Mouse (Mus musculus) limb, embryonic 14.5 days (tissue): ENCODE measurements around the gene Ephb1. TPM values are rescaled to one million over a fixed set of nuclear protein-coding genes. Genes with fewer than 3 reads are reported as not detected.

Source experiments
- ATAC-seq: fragments of 200-750 bp; cut with Nextera tagmentation; 2 replicates; pipeline ENCODE4 v1.8.0; 2017; ENCODE audit warnings: low read depth, moderate number of reproducible peaks, moderate TSS enrichment; ENCODE audit not compliant: low FRiP score
- DNase-seq: peaks from one replicate; pipeline ENCODE4 v3.0.0-alpha.2; 2015; ENCODE audit warnings: low spot score
- H3K27ac ChIP-seq: fragments of 300-500 bp; sonication (generic); replicated peaks from 2 replicates; pipeline ENCODE4 v1.5.1; 2014; ENCODE audit warnings: low read depth, mild to moderate bottlenecking, low read length, moderate library complexity, mixed read lengths
- H3K27me3 ChIP-seq: fragments of 300-500 bp; sonication (generic); 2 replicates; pipeline ENCODE4 v1.6.1; 2014; ENCODE audit warnings: low read length, mixed read lengths; ENCODE audit not compliant: control insufficient read depth, insufficient read depth
- H3K36me3 ChIP-seq: fragments of 300-500 bp; sonication (generic); 2 replicates; pipeline ENCODE4 v1.6.1; 2014; ENCODE audit warnings: mild to moderate bottlenecking, low read length, moderate library complexity, mixed read lengths; ENCODE audit not compliant: control insufficient read depth, insufficient read depth
- H3K4me1 ChIP-seq: fragments of 300-500 bp; sonication (generic); 2 replicates; pipeline ENCODE4 v1.6.1; 2014; ENCODE audit warnings: antibody characterized with exemption, low read length, mixed read lengths; ENCODE audit not compliant: control insufficient read depth, insufficient read depth
- H3K4me2 ChIP-seq: fragments of 300-500 bp; sonication (generic); replicated peaks from 2 replicates; pipeline ENCODE4 v1.6.1; 2014; ENCODE audit warnings: low read depth, mild to moderate bottlenecking, low read length, moderate library complexity; ENCODE audit not compliant: severe bottlenecking
- H3K4me3 ChIP-seq: fragments of 300-500 bp; sonication (generic); replicated peaks from 2 replicates; pipeline ENCODE4 v1.5.1; 2014; ENCODE audit warnings: low read length
- H3K9ac ChIP-seq: fragments of 300-500 bp; sonication (generic); 2 replicates; pipeline ENCODE4 v1.6.1; 2014; ENCODE audit warnings: mild to moderate bottlenecking, low read depth, low read length, moderate library complexity; ENCODE audit not compliant: severe bottlenecking
- H3K9me3 ChIP-seq: fragments of 300-500 bp; sonication (generic); 2 replicates; pipeline ENCODE4 v1.6.1; 2016; ENCODE audit warnings: low read length; ENCODE audit not compliant: control insufficient read depth
- POLR2A ChIP-seq: fragments of 200-500 bp; IDR thresholded peaks from 2 replicates; pipeline ENCODE4 v1.8.0; 2012; ENCODE audit warnings: inconsistent platforms, mild to moderate bottlenecking, moderate library complexity, borderline replicate concordance; ENCODE audit not compliant: insufficient read depth, insufficient read length; ENCODE audit errors: extremely low read depth
- WGBS: fragments of 180-500 bp; shearing (Covaris S2); extraction: QIAGEN DNeasy Blood & Tissue Kit; methylation state at CpG from one replicate; pipeline ENCODE4 v1.1.7; 2014; 5-methylcytosine and 5-hydroxymethylcytosine counted together
- polyA plus RNA-seq, 2 experiments: library from polyadenylated mRNA; depleted of rRNA in 1 of 2; stranded (reverse) in 1 of 2; unstranded in 1 of 2; fragments of >200 nt; fragmentation: Nextera tagmentation in 1 of 2; extraction: Ambion mirVana in 1 of 2; gene quantifications; 2 replicates each; pipeline versions ENCODE4 v1.2.1 to v1.2.3; 2012 to 2014

The Ephb1 gene
- polyA plus RNA-seq, 2 experiments = 4.1 TPM

GRCm38 (mm10) chr9:102033231-102033630 is 321.3 kb downstream of the Ephb1 start:
- no peak overlapping the region for H3K4me3 ChIP-seq
- no peak overlapping the region for H3K9ac ChIP-seq
- no peak overlapping the region for H3K4me2 ChIP-seq
- no peak for DNase-seq
- no peak for TF ChIP-seq POLR2A
- H3K27ac ChIP-seq = no peak overlapping the region
- no peak for ATAC-seq
- no peaks in the 10 kb centered on the region for H3K4me1 ChIP-seq
- WGBS = 75% methylated on average over 5 of the region's 5 CpGs
- no peaks in the 10 kb centered on the region for H3K9me3 ChIP-seq
- H3K36me3 ChIP-seq = no peaks in the 10 kb centered on the region
- H3K27me3 ChIP-seq = no peaks in the 10 kb centered on the region

- H3K4me2 ChIP-seq = no peak overlapping the region
- no peak overlapping the region for H3K9ac ChIP-seq
- no peak for DNase-seq
- no peak for TF ChIP-seq POLR2A
- H3K36me3 ChIP-seq = no peaks in the 10 kb centered on the region
- no peak for ATAC-seq
- 74% methylated on average over 8 of the region's 8 CpGs for WGBS
- H3K4me3 ChIP-seq = no peak overlapping the region
- no peaks in the 10 kb centered on the region for H3K9me3 ChIP-seq
- no peaks in the 10 kb centered on the region for H3K27me3 ChIP-seq
- H3K4me1 ChIP-seq = no peaks in the 10 kb centered on the region
- no peak overlapping the region for H3K27ac ChIP-seq
Observed at GRCm38 (mm10) chr9:102032376-102032775, 322.1 kb downstream of the Ephb1 start.

- H3K9me3 ChIP-seq = no peaks in the 10 kb centered on the region
- TF ChIP-seq POLR2A = no peak
- ATAC-seq (no peak), DNase-seq (no peak)
- no peaks in the 10 kb centered on the region for H3K27me3 ChIP-seq
- H3K4me1 ChIP-seq = no peaks in the 10 kb centered on the region
- H3K9ac ChIP-seq = no peak overlapping the region
- H3K4me2 ChIP-seq = no peak overlapping the region
- 76% methylated on average over 7 of the region's 7 CpGs for WGBS
- H3K36me3 ChIP-seq = no peaks in the 10 kb centered on the region
- H3K4me3 ChIP-seq = no peak overlapping the region
- no peak overlapping the region for H3K27ac ChIP-seq
Observed at GRCm38 (mm10) chr9:102029661-102030060, 324.8 kb downstream of the Ephb1 start.

- H3K27ac ChIP-seq = no peak overlapping the region
- H3K4me2 ChIP-seq = no peak overlapping the region
- ATAC-seq (no peak), DNase-seq (no peak)
- H3K27me3 ChIP-seq = no peaks in the 10 kb centered on the region
- H3K4me1 ChIP-seq = no peaks in the 10 kb centered on the region
- no peak for TF ChIP-seq POLR2A
- H3K9ac ChIP-seq = no peak overlapping the region
- no peaks in the 10 kb centered on the region for H3K9me3 ChIP-seq
- 70% methylated on average over 2 of the region's 2 CpGs for WGBS
- no peaks in the 10 kb centered on the region for H3K36me3 ChIP-seq
- no peak overlapping the region for H3K4me3 ChIP-seq
Observed at GRCm38 (mm10) chr9:102026136-102026535, 328.4 kb downstream of the Ephb1 start.

GRCm38 (mm10) chr9:102025141-102025540 is 329.4 kb downstream of the Ephb1 start:
- no peaks in the 10 kb centered on the region for H3K27me3 ChIP-seq
- H3K4me3 ChIP-seq = no peak overlapping the region
- H3K9ac ChIP-seq = no peak overlapping the region
- no peaks in the 10 kb centered on the region for H3K4me1 ChIP-seq
- DNase-seq (no peak), ATAC-seq (no peak)
- no peak overlapping the region for H3K27ac ChIP-seq
- H3K4me2 ChIP-seq = no peak overlapping the region
- H3K36me3 ChIP-seq = no peaks in the 10 kb centered on the region
- no peaks in the 10 kb centered on the region for H3K9me3 ChIP-seq
- TF ChIP-seq POLR2A = no peak
- WGBS = 82% methylated on average over 6 of the region's 6 CpGs

GRCm38 (mm10) chr9:102015516-102015915 is 339.0 kb downstream of the Ephb1 start:
- Histone ChIP-seq H3K27me3 (no peaks in the 10 kb centered on the region), H3K36me3 (no peaks in the 10 kb centered on the region), H3K9ac (no peak overlapping the region), H3K27ac (no peak overlapping the region), H3K4me3 (no peak overlapping the region), H3K4me2 (no peak overlapping the region), H3K4me1 (no peaks in the 10 kb centered on the region), H3K9me3 (peaks cover 4% of the 10 kb centered on the region; the same call in 1 of the 2 replicates)
- ATAC-seq (no peak), DNase-seq (no peak)
- no peak for TF ChIP-seq POLR2A
